Mouse (Mus musculus): ENCODE measurements around the gene Anapc11.

- TF ChIP-seq EP300 (IDR thresholded peaks at IDR 0.05; ENCODE audit: insufficient read depth, low read depth, low read length) (no peak), POLR2A (IDR thresholded peaks at IDR 0.05; ENCODE audit: insufficient read depth, low read length) (no peak), CTCF (IDR thresholded peaks at IDR 0.05; ENCODE audit: low read depth, low read length) (no peak)
These were observed 17.3 kb upstream of the Anapc11 start for GRCm38 (mm10) chr11:120580871-120581331.

Measured in ES-Bruce4 (cell line).